Mouse (Mus musculus): ENCODE measurements at regions not wholly inside any gene's neighbourhood (a gene's known extent, or its start where the extent isn't known, plus 50 kb on each side); places are given as distances from the start of the nearest gene placed in this dataset.
A peak's percentile ranks its signal among the peaks of the same experiment; 100 is the strongest.

- no peak for ATAC-seq (ENCODE audit: insufficient number of reproducible peaks, low FRiP score, low TSS enrichment)
Observed at GRCm38 (mm10) chr7:133469952-133470619, 131.9 kb downstream of the Tex36 start.

GRCm38 (mm10) chr7:133469106-133469505, 132.9 kb downstream of the Tex36 start:
- no peak; the same call in 1 of the 2 replicates for ATAC-seq (ENCODE audit: insufficient number of reproducible peaks, low FRiP score, low TSS enrichment)

- peak; percentile 97 for ATAC-seq (ENCODE audit: insufficient number of reproducible peaks, low FRiP score, low TSS enrichment)
Observed at GRCm38 (mm10) chr7:133468346-133468745, 133.6 kb downstream of the Tex36 start.

GRCm38 (mm10) chr7:133467579-133467978, 134.4 kb downstream of the Tex36 start:
- ATAC-seq (ENCODE audit: insufficient number of reproducible peaks, low FRiP score, low TSS enrichment), result no peak

GRCm38 (mm10) chr7:133459306-133459705, 142.7 kb downstream of the Tex36 start:
- no peak for ATAC-seq (ENCODE audit: insufficient number of reproducible peaks, low FRiP score, low TSS enrichment)

GRCm38 (mm10) chr7:133457436-133458324, 144.3 kb downstream of the Tex36 start:
- no peak for ATAC-seq (ENCODE audit: insufficient number of reproducible peaks, low FRiP score, low TSS enrichment)

GRCm38 (mm10) chr7:133450246-133450645, 151.7 kb downstream of the Tex36 start:
- no peak for ATAC-seq (ENCODE audit: insufficient number of reproducible peaks, low FRiP score, low TSS enrichment)

GRCm38 (mm10) chr7:133447079-133447478, 154.9 kb downstream of the Tex36 start:
- ATAC-seq (ENCODE audit: insufficient number of reproducible peaks, low FRiP score, low TSS enrichment), result no peak

- no peak for ATAC-seq (ENCODE audit: insufficient number of reproducible peaks, low FRiP score, low TSS enrichment)
Observed at GRCm38 (mm10) chr7:133441661-133442060, 160.3 kb downstream of the Tex36 start.

GRCm38 (mm10) chr7:133441169-133441568, 160.8 kb downstream of the Tex36 start:
- no peak for ATAC-seq (ENCODE audit: insufficient number of reproducible peaks, low FRiP score, low TSS enrichment)

- no peak for ATAC-seq (ENCODE audit: insufficient number of reproducible peaks, low FRiP score, low TSS enrichment)
Observed at GRCm38 (mm10) chr7:133440711-133441110, 161.2 kb downstream of the Tex36 start.

- no peak for ATAC-seq (ENCODE audit: insufficient number of reproducible peaks, low FRiP score, low TSS enrichment)
Observed at GRCm38 (mm10) chr7:133440086-133440485, 161.9 kb downstream of the Tex36 start.

GRCm38 (mm10) chr7:133438631-133439030, 163.3 kb downstream of the Tex36 start:
- no peak for ATAC-seq (ENCODE audit: insufficient number of reproducible peaks, low FRiP score, low TSS enrichment)

GRCm38 (mm10) chr7:133437866-133438265, 164.1 kb downstream of the Tex36 start:
- ATAC-seq (ENCODE audit: insufficient number of reproducible peaks, low FRiP score, low TSS enrichment), result no peak

GRCm38 (mm10) chr7:133435596-133436357, 166.2 kb downstream of the Tex36 start:
- ATAC-seq (ENCODE audit: insufficient number of reproducible peaks, low FRiP score, low TSS enrichment), result no peak

- no peak for ATAC-seq (ENCODE audit: insufficient number of reproducible peaks, low FRiP score, low TSS enrichment)
Observed at GRCm38 (mm10) chr7:133434027-133434820, 167.7 kb downstream of the Tex36 start.

- no peak for ATAC-seq (ENCODE audit: insufficient number of reproducible peaks, low FRiP score, low TSS enrichment)
Observed at GRCm38 (mm10) chr7:133432343-133432742, 169.6 kb downstream of the Tex36 start.

GRCm38 (mm10) chr7:133402072-133402471, 199.9 kb downstream of the Tex36 start:
- no peak for ATAC-seq (ENCODE audit: insufficient number of reproducible peaks, low FRiP score, low TSS enrichment)

- ATAC-seq (ENCODE audit: insufficient number of reproducible peaks, low FRiP score, low TSS enrichment), result no peak
Observed at GRCm38 (mm10) chr7:133400691-133401090, 201.3 kb downstream of the Tex36 start.

- peak; percentile 85 for ATAC-seq (ENCODE audit: insufficient number of reproducible peaks, low FRiP score, low TSS enrichment)
Observed at GRCm38 (mm10) chr7:133388716-133389115, 213.2 kb downstream of the Tex36 start.

Measured in cerebellum, adult (tissue).